Mouse (Mus musculus): ENCODE data around the gene Zfp994.
"Not testable (repeated sequence)": the region's sequence is repeated elsewhere in the genome, so short reads cannot be mapped to it uniquely, and the experiment has no call there.

Gene Zfp994

DNA sequence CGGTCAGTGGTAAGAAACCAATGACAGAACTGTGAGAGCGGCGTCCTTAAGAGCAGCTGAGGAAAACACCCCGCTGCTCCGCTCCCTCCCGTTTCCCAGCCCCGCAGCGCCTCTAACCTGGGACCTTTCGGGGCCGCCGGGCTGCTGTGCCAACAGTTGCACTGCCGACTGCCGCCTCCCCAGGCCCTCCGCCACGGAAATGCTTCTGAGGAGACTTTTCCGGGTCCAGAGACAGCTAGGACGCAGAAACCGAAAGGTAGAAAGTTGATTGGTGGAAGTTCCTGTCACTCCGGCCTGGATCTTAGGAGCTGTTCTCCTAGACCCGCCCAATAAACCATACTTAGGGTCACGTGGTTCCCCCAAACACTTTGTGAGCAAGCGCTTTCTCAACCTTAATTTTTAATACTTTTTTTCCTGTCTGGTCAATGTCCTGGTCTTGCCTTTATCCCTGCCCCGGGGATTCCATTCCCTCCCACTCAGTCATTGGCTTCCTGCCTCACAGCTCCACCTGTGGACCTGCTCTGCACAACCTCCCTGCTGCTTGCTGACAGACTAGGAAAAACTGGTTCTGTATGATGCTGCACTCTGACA is at the start of gene Zfp994:
Gene Zfp994 (minus strand): TSS at position 195 of the 591 bp plus-strand sequence.
- in situ Hi-C loops (cut with MboI, MseI): loop anchor here (10.0 kb wide), 1 partner anchor 61 kb away; the partner anchor contains the start of gene Zfp947

DNA sequence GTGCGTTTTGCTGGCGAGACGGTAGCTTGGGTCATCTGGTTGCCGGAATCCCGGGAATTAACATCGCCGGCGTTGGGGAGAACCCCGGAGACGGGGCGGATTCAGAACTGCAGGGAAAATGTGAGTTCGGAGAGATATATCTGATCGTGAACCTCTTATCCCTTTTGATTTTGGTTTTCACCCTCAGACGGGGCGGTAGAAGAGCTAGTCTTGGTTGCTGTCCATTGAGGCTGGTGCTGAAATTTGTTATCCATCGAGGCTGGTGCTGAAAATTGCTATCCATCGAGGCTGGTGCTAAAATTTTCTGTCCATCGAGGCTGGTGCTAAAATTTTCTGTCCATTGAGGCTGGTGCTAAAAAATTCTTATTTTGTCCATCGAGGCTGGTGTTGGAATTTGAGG is 5.3 kb upstream of the Zfp994 start:
- in situ Hi-C loops (cut with MboI, MseI): not testable (repeated sequence)

DNA sequence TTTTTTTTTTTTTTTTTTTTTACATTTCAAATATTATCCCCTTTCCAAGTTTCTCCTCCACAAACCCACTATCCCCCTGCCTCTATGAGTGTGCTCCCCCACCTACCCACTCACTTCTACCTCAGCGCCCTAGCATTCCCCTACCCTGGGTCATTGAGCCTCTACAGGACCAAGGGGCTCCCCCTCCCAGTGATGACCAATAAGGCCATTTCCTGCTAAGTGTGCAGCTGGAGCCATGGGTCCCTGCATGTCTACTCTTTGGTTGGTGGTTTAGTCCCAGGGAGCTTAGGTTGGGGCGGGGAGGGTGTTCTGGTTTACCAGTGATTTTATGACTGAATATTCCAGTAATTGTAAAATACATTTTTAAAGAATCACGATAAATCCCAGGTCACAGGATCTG is 401 bp downstream of the Zfp994 start:
- in situ Hi-C loops (cut with MboI, MseI): loop anchor here (10.0 kb wide), 1 partner anchor 60 kb away; the partner anchor contains the start of gene Zfp947

DNA sequence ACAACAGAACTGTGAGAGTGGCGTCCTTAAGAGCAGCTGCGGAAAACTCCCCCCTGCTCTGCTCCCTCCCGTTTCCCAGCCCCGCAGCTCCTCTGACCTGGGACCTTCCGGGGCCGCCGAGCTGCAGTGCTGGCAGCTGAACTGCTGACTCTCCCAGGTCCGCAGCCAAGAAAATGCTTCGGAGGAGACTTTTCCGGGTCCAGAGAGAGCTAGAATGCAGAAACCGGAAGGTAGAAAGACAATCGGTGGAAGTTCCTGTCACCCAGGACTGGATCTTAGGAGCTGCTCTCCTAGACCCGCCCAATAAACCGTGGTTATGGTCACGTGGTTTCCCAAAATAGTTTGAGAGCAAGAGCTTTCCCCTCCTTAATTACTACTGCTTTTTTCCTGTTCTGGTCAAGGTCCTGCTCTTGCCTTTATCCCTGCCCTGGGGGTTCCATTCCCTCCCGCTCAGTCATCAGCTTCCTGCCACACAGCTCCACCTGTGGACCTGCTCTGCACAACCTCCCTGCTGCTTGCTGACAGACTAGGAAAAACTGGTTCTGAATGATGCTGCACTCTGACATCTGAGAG is 59.6 kb downstream of the Zfp994 start, which contains the start of gene Zfp947:
Gene Zfp947 (minus strand): TSS at position 469 of the 573 bp plus-strand sequence.
- in situ Hi-C loops (cut with MboI, MseI): loop anchor here (10.0 kb wide), 1 partner anchor 59 kb away; the partner anchor contains the start of gene Zfp994

DNA sequence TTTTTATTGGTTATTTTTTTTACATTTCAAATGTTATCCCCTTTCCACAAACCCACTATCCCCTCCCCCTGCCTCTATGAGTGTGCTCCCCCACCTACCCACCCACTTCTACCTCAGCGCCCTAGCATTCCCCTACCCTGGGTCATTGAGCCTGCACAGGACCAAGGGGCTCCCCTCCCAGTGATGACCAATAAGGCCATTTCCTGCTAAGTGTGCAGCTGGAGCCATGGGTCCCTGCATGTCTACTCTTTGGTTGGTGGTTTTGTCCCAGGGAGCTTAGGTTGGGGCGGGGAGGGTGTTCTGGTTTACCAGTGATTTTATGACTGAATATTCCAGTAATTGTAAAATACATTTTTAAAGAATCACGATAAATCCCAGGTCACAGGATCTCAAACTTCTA is 60.1 kb downstream of the Zfp994 start:
- in situ Hi-C loops (cut with MboI, MseI): loop anchor here (10.0 kb wide), 1 partner anchor 59 kb away; the partner anchor contains the start of gene Zfp994

DNA sequence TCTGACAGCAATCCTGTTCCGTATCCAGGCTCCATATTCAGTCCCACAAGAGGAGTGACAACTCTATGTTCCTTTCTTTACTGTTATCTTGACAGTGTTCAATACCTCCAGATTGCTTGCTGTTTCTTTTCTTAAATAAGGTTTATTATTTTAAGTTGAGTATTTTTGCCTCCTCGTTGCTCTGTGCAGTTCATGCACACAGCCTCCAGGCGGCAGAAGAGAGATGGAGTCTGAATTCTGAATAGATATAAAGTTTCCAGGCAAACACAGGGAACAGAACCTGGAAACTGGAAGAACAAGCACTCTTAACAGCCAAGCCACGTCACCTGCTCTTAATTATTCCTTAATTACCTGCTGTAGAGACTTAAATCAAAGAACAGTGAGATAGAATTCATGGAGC is 71.5 kb downstream of the Zfp994 start:
- in situ Hi-C loops (cut with MboI, MseI): not testable (repeated sequence)
